Mouse (Mus musculus): ENCODE results near the gene Egfem1.

Egfem1 gene

GRCm38 (mm10) chr3:29578055-29578860 lies 496.4 kb downstream of the Egfem1 start:
- DNase-seq (ENCODE audit: extremely low spot score), result no peak

- no peak for DNase-seq (ENCODE audit: extremely low spot score)
These were observed 500.9 kb downstream of the Egfem1 start for GRCm38 (mm10) chr3:29582749-29583148.

GRCm38 (mm10) chr3:29602140-29602539 lies 520.3 kb downstream of the Egfem1 start:
- no peak for DNase-seq (ENCODE audit: extremely low spot score)

GRCm38 (mm10) chr3:29608713-29609112 lies 526.9 kb downstream of the Egfem1 start:
- DNase-seq (ENCODE audit: extremely low spot score), result no peak

- no peak for DNase-seq (ENCODE audit: extremely low spot score)
These were observed 527.4 kb downstream of the Egfem1 start for GRCm38 (mm10) chr3:29609174-29609573.

- DNase-seq (ENCODE audit: extremely low spot score), result no peak
These were observed 537.8 kb downstream of the Egfem1 start for GRCm38 (mm10) chr3:29619586-29619985.

- no peak for DNase-seq (ENCODE audit: extremely low spot score)
These were observed 558.0 kb downstream of the Egfem1 start for GRCm38 (mm10) chr3:29639819-29640218.

GRCm38 (mm10) chr3:29666796-29667195 lies 585.0 kb downstream of the Egfem1 start:
- DNase-seq (ENCODE audit: extremely low spot score), result no peak

- DNase-seq (ENCODE audit: extremely low spot score), result no peak
These were observed 607.8 kb downstream of the Egfem1 start for GRCm38 (mm10) chr3:29689367-29690285.

GRCm38 (mm10) chr3:29701126-29701525 lies 619.3 kb downstream of the Egfem1 start:
- peak; percentile 25 for DNase-seq (ENCODE audit: extremely low spot score)

GRCm38 (mm10) chr3:29706816-29707215 lies 625.0 kb downstream of the Egfem1 start:
- DNase-seq (ENCODE audit: extremely low spot score), result no peak

GRCm38 (mm10) chr3:29707467-29707866 lies 625.6 kb downstream of the Egfem1 start:
- no peak for DNase-seq (ENCODE audit: extremely low spot score)

- peak; percentile 37 for DNase-seq (ENCODE audit: extremely low spot score)
These were observed 644.6 kb downstream of the Egfem1 start for GRCm38 (mm10) chr3:29726376-29726967.

- peak; percentile 42 for DNase-seq (ENCODE audit: extremely low spot score)
These were observed 648.4 kb downstream of the Egfem1 start for GRCm38 (mm10) chr3:29730062-29730760.

GRCm38 (mm10) chr3:29731509-29731908 lies 649.7 kb downstream of the Egfem1 start:
- DNase-seq (ENCODE audit: extremely low spot score), result no peak

- no peak for DNase-seq (ENCODE audit: extremely low spot score)
These were observed 650.8 kb downstream of the Egfem1 start for GRCm38 (mm10) chr3:29732626-29733025.

GRCm38 (mm10) chr3:29734251-29734650 lies 652.4 kb downstream of the Egfem1 start:
- no peak for DNase-seq (ENCODE audit: extremely low spot score)

- no peak for DNase-seq (ENCODE audit: extremely low spot score)
These were observed 657.5 kb downstream of the Egfem1 start for GRCm38 (mm10) chr3:29739292-29739691.
